Comparison of ENCODE assay signal across 22 mouse cellular contexts in genomic region chr9:100431355-100431754, GRCm38 (mm10). TPM values are rescaled to one million over a fixed set of nuclear protein-coding genes. Genes with fewer than 3 reads are reported as not detected.
DNase-seq lines count a peak whose midpoint lies in the region; ATAC-seq lines count a peak whose summit lies in the region.
"Had no signal": no experiment of that assay in that cellular context is flagged by ENCODE, and none has a peak within 500 bp of the region (broad histone marks: within the 10 kb centered on the region; RNA-seq: fewer than 3 reads in every experiment).

No protein-coding gene starts in this region.

- H3K4me1 ChIP-seq in kidney, embryonic 16.5 days (ENCODE audit: insufficient read depth, low read length): peaks cover 6% of the 10 kb centered on the region; the same call in 1 of the 2 replicates
- peaks cover 18% of the 10 kb centered on the region for H3K4me1 ChIP-seq in limb, embryonic 10.5 days
- H3K4me1 ChIP-seq in limb, embryonic 12.5 days (replicated peaks): peaks cover 19% of the 10 kb centered on the region
- H3K4me1 ChIP-seq: heart, embryonic 10.5 days; heart, embryonic 13.5 days; hindbrain, embryonic 15.5 days had no signal

- peak overlapping the region; percentile 23; the same call in 1 of the 2 replicates for H3K27ac ChIP-seq in kidney, embryonic 16.5 days (ENCODE audit: low read length)
- H3K27ac ChIP-seq in limb, embryonic 10.5 days: 0 out of 2 replicates have a peak overlapping the region, but pooled peaks have one; percentile 66
- H3K27ac ChIP-seq in limb, embryonic 12.5 days: peak overlapping the region; percentile 74
- H3K27ac ChIP-seq: heart, adult 2 months; heart, embryonic 10.5 days; heart, embryonic 13.5 days had no signal

- WGBS in kidney, embryonic 16.5 days: 73% methylated on average over 2 of the region's 2 CpGs
- 69% methylated on average over 2 of the region's 2 CpGs for WGBS in limb, embryonic 10.5 days
- WGBS in limb, embryonic 12.5 days: 33% methylated on average over 2 of the region's 2 CpGs

- no peak overlapping the region for H3K9ac ChIP-seq in kidney, embryonic 16.5 days (replicated peaks; ENCODE audit: low read length)
- no peak overlapping the region for H3K9ac ChIP-seq in limb, embryonic 12.5 days (replicated peaks)
- H3K9ac ChIP-seq: embryonic facial prominence, embryonic 12.5 days; embryonic facial prominence, embryonic 15.5 days; forebrain, postnatal 0 days; heart, embryonic 13.5 days; hindbrain, embryonic 15.5 days had no signal

- H3K4me2 ChIP-seq in kidney, embryonic 16.5 days (replicated peaks; ENCODE audit: low read depth, low read length): no peak overlapping the region
- no peak overlapping the region for H3K4me2 ChIP-seq in limb, embryonic 12.5 days
- H3K4me2 ChIP-seq: embryonic facial prominence, embryonic 12.5 days; embryonic facial prominence, embryonic 15.5 days; heart, embryonic 13.5 days; hindbrain, embryonic 15.5 days had no signal

- no peak for DNase-seq in kidney, adult 9 months
- DNase-seq in limb, embryonic 10.5 days (ENCODE audit: low spot score): no peak
- DNase-seq in layer of hippocampus, postnatal 14 days (ENCODE audit: low spot score in 2 of 2): no peak
- DNase-seq in gastrocnemius, postnatal 25 days: no peak
- DNase-seq: cerebellum, adult 11 months; cerebellum, adult 2 months; cerebellum, adult 9-11 months; cerebellum, postnatal 25 days; forebrain, postnatal 0 days; gastrocnemius, postnatal 36 days; heart, adult 2 months; heart, postnatal 14 days; heart, postnatal 4 days had no signal

- no peak for ATAC-seq in kidney, embryonic 16.5 days (ENCODE audit: low FRiP score, low TSS enrichment)
- ATAC-seq in limb, embryonic 12.5 days (ENCODE audit: insufficient number of reproducible peaks, insufficient read depth, low FRiP score, low TSS enrichment, low read depth): peak; percentile 71; the same call in 1 of the 2 replicates
- ATAC-seq: CD4-positive, CD25-positive, alpha-beta regulatory T cell, adult 4 months; forebrain, embryonic 14.5 days; forebrain, postnatal 0 days had no signal

- H3K9me3 ChIP-seq in kidney, embryonic 16.5 days (ENCODE audit: low read length): no peaks in the 10 kb centered on the region
- H3K9me3 ChIP-seq in limb, embryonic 10.5 days (replicated peaks): no peaks in the 10 kb centered on the region
- peaks cover 6% of the 10 kb centered on the region; the same call in 1 of the 2 replicates for H3K9me3 ChIP-seq in limb, embryonic 12.5 days
- H3K9me3 ChIP-seq: embryonic facial prominence, embryonic 12.5 days; embryonic facial prominence, embryonic 15.5 days; heart, embryonic 10.5 days; heart, embryonic 13.5 days; hindbrain, embryonic 15.5 days had no signal

- no peak overlapping the region for H3K4me3 ChIP-seq in kidney, embryonic 16.5 days (ENCODE audit: low read length)
- H3K4me3 ChIP-seq in limb, embryonic 10.5 days: no peak overlapping the region
- H3K4me3 ChIP-seq in limb, embryonic 12.5 days (replicated peaks): no peak overlapping the region
- H3K4me3 ChIP-seq: embryonic facial prominence, embryonic 12.5 days; embryonic facial prominence, embryonic 15.5 days; heart, adult 2 months; heart, embryonic 10.5 days; heart, embryonic 13.5 days; hindbrain, embryonic 15.5 days had no signal

- no peaks in the 10 kb centered on the region for H3K36me3 ChIP-seq in kidney, embryonic 16.5 days (ENCODE audit: insufficient read depth, low read length)
- H3K36me3 ChIP-seq in limb, embryonic 10.5 days: no peaks in the 10 kb centered on the region
- H3K36me3 ChIP-seq in limb, embryonic 12.5 days: no peaks in the 10 kb centered on the region
- H3K36me3 ChIP-seq: embryonic facial prominence, embryonic 12.5 days; embryonic facial prominence, embryonic 15.5 days; heart, embryonic 10.5 days; heart, embryonic 13.5 days; hindbrain, embryonic 15.5 days had no signal

- H3K27me3 ChIP-seq in kidney, embryonic 16.5 days (ENCODE audit: insufficient read depth, low read length): no peaks in the 10 kb centered on the region
- no peaks in the 10 kb centered on the region for H3K27me3 ChIP-seq in limb, embryonic 10.5 days (ENCODE audit: low read depth, poor library complexity, severe bottlenecking)
- no peaks in the 10 kb centered on the region for H3K27me3 ChIP-seq in limb, embryonic 12.5 days
- H3K27me3 ChIP-seq: embryonic facial prominence, embryonic 12.5 days; embryonic facial prominence, embryonic 15.5 days; heart, embryonic 13.5 days; hindbrain, embryonic 15.5 days had no signal

RNA-seq across cellular contexts. Expression of gene Il20rb, which starts 55.2 kb away (rescaled TPM):
- polyA plus RNA-seq in kidney, embryonic 16.5 days (2015; fragmentation: Nextera tagmentation; extraction: Ambion mirVana): 0.75 and 1.1 TPM in 2 replicates
- polyA plus RNA-seq in limb, embryonic 10.5 days (2016; fragmentation: Nextera tagmentation; extraction: Ambion mirVana): 1.5 and 1.6 TPM in 2 replicates
- 1.2 and 1.6 TPM in 2 replicates for polyA plus RNA-seq in limb, embryonic 12.5 days (2016; fragmentation: Nextera tagmentation; extraction: Ambion mirVana)
- total RNA-seq in layer of hippocampus, postnatal 14 days (2021): 1 to 10 TPM; 1.3 to 1.5 TPM
- total RNA-seq in gastrocnemius, postnatal 25 days (2021): 1 to 10 TPM; 1.3 to 1.7 TPM

Comparison
In these comparisons a context has a peak if more than half of its experiments do, and no peak if none do; other contexts are left out.
1. H3K27ac ChIP-seq: peak in every context shown above with its lines; median percentile 74 in limb, embryonic 12.5 days; 66 in limb, embryonic 10.5 days; 23 in kidney, embryonic 16.5 days.